Mouse (Mus musculus): ENCODE measurements around the gene Nxpe4.

Gene Nxpe4

GRCm38 (mm10) chr9:48338783-48339455 is 177.1 kb downstream of the Nxpe4 start:
- DNase-seq: no peak

DNA sequence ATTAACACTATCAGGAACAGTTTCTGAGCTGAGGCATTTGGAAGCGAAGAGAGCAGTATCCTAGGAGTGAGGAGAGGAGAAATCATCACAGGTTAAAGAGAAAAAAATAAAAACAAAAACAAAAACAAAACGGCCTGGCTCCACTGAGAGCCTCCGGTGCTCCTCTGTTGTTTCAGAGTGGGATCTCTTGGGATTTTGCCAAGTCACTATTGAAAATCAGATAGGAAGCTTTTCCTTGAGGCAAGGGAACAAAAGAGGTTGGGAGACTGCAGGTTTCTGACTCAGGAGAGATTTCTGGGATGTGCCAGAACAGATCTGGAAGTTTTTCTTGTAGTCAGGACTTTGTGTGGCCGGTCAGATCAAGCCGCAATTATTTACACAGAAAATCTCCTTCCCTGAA is 177.7 kb downstream of the Nxpe4 start:
- DNase-seq: no peak

DNA sequence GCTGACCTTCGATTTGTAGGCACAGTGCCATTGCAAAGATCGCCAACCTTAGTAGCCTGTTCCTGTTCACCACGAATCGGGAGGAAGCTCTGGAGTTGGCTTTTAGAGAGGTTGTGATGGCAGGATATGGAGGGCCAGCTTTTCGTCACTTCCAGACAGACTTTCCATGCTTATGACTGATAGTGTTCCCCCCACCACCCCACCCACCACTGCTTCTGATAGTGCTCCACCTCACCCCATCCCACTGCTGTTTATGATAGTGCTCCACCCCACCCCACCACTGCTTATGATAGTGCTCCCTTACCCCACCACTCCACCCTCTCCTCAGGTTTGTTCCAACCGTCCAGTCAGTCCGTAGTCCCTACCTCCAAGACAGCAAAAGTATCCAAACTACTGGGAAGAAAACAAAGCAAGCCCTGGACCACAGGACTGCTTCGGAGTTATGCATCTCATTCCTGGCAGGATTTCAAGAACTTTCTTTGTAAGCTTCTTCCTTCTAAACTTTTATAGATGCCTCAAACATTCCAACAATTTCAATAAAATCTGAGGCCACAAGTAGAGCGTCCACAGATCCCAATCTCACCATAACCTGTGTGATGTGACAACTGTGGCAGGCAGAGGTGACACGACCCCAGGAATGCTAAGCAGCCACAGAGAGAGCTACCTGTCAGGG is 179.0 kb downstream of the Nxpe4 start:
- DNase-seq: no peak

DNA sequence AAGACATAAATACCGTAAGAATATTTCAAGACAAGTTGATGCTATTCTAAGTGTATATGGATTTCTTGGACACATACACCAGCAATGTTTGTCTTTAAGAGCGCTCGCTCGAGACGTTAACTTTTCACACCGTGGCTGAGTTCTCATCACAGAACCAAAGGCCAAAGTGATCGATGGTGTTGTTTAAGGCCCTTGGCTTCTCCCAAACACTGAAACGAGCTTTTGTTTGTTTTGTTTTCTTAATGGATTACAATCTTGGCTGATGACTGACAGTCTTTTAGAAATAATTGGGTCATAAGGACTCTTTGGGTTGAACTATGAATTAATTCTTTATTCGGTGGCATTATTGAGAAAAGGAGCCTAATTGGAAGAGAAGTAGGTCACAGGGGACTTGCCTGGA is 183.6 kb downstream of the Nxpe4 start:
- DNase-seq: no peak

GRCm38 (mm10) chr9:48345866-48346265 is 184.0 kb downstream of the Nxpe4 start:
- no peak for DNase-seq

DNA sequence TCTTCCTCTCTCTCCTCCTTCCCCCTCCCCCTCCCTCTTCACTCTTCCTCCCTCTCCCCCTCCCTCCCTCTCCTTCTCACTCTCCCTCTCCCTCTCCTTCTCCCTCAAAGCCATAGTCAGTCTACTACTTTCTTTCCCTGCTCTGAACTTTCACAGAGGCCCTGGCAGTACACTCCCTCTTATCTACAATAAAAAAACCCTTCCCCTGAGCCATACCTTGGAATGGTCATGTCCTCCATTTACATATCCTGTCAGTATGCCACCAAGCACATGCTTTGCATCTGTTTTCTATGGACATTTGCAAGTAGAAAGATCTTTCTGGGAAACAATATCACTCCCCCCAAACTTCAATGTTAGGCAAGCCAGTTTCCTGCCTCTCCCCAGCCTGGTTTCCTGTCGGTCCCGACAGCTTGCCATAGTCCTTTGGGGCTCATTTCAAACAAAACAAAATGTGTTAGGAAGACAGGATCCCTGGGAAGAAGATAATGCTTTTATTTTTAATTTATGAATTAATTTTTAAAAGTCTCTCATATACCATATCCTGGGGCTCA is 191.4 kb downstream of the Nxpe4 start, which contains the start of gene Nxpe2:
TSS of gene Nxpe2 (minus strand) at position 307 of the 551 bp plus-strand sequence.
- DNase-seq: no peak

DNA sequence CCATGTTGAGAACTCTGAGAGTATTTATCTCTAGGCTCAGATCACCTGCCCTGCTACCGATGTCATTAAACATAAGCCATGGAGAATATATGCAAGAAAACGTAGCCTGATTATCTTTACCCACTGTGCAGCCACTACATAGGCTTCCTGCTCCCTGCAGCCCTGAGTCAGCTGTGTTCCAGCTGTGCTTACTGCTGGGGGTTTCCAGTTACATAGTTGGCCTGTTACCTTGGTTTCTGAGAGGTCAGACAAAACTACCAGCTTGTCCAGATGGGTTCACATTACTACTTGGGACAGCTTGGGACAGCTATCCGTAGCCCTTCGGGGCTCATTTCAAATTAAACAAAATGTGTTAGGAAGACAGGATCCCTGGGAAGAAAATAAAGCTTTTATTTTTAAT is 192.3 kb downstream of the Nxpe4 start:
- no peak for DNase-seq

DNA sequence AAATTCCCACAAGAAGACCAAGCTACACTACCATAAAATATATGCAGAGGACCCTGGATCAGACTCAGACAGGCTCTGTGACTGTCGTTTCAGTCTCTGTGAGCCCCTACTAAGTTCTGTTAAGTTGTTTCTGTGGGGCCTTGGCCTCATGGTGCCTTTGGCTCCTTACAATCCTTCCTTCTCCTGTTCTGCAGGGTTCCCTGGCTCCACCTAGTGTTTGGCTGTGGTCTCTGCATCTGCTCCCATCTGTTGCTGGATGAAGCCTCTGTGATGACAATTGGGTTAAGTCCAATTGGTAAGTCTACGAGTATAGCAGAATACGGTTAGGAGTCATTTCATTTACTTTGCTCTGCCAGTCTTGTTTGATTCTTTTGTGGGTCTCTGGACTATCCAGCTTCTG is 193.0 kb downstream of the Nxpe4 start:
- peak; percentile 81 for DNase-seq

DNA sequence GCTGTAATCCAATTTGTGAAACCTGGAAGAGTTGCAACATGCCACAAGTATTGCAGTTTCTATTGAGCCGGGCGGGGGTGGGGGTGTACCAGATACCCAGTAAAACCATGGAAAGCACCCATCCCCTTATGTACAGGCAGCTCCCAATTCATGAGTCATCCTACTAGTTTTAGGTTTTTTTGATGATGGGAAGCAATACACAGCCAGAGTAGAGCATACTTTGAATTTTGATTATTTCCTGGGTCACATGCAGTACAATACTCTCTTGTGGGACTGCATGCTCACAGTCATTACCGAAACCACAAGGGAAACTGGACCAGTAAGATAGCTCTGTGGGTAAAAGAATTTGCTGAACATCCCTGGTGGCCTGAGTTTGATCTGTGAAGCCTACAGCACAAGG is 195.3 kb downstream of the Nxpe4 start:
- DNase-seq: no peak

- no peak for DNase-seq
These were observed 199.0 kb downstream of the Nxpe4 start for GRCm38 (mm10) chr9:48360826-48361225.

- DNase-seq: no peak
These were observed 200.2 kb downstream of the Nxpe4 start for GRCm38 (mm10) chr9:48361815-48362631.

GRCm38 (mm10) chr9:48362743-48363142 is 200.9 kb downstream of the Nxpe4 start:
- DNase-seq: no peak

- no peak for DNase-seq
These were observed 211.5 kb downstream of the Nxpe4 start for GRCm38 (mm10) chr9:48373232-48373878.

GRCm38 (mm10) chr9:48374357-48374756 is 212.5 kb downstream of the Nxpe4 start:
- DNase-seq: no peak

DNA sequence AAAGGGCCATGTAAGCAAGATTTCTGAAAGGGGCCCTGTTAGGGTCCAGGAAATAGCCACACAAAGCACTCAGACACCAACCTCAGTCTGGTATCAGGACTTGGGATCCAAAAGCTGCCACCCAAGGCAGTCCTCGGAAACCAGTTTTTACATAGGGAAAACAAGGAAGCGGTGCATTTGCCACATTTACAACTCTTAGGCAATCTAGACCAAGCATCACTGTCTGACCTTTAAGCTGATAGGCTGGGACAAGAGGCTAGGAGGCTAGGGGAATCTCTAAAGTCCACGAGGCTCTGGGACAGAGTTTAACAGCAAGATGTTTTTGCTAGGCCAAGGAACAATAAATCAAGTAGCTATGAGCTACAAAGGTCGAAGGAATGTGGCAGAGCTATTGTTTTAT is 226.6 kb downstream of the Nxpe4 start:
- DNase-seq: no peak

DNA sequence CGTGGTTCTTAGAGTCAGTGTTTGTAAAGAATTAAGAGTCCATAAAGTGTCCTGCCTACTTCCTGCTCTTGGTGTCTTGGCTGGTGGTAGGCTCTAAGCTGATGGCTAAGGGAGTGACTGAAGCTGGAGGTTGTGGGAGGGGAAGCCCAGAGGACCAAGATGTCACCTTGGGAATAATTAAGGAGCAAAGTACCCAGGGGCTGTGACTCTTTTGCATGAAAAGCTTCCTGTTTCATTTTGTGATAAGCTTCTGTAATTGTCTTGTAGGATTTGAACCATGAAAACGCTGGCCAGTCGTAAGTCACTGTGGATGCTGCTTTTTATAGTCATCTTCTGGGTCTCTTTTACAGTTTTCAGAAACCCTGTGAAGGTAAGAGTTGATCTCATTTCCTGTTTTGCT is 228.2 kb downstream of the Nxpe4 start:
- DNase-seq: no peak

GRCm38 (mm10) chr9:48403590-48404209 is 241.9 kb downstream of the Nxpe4 start:
- no peak for DNase-seq

- no peak for DNase-seq
These were observed 242.9 kb downstream of the Nxpe4 start for GRCm38 (mm10) chr9:48404687-48405086.

- DNase-seq: no peak
These were observed 245.9 kb downstream of the Nxpe4 start for GRCm38 (mm10) chr9:48407549-48408327.

DNA sequence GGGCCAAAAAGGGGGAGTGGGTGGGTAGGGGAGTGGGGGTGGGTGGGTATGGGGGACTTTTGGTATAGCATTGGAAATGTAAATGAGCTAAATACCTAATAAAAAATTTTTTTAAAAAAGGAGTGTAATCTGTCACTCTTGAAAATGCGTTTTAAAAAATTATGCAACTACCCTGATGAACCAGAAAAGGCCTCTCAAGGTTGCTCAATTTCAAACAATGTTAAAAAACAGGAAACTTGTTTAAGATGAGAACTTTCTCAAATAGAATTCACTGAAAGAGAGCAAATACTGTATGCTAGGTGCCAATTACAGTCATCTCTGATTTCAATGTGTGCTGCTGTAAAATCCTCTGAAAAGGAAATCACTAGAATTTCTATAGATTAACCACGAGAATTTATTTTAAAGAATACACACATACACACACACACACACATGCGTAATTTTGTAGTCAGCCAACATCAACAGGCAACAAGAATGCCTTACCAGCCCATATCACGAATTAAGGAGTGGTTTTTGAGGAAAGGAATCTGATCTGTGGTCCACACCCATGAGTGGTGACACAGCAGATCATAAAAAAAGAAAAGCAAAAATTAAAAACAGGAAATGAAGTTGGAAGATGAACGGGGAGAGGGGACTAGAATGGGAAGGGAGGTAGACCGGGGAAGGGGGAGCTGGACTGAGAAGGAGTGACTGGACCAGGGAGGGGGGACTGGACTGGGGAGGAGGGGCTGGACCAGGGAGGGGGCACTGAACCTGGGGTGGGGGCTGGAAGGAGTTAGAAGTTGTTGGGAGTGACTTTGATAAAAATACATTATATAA is 248.6 kb downstream of the Nxpe4 start:
- no peak for DNase-seq

DNA sequence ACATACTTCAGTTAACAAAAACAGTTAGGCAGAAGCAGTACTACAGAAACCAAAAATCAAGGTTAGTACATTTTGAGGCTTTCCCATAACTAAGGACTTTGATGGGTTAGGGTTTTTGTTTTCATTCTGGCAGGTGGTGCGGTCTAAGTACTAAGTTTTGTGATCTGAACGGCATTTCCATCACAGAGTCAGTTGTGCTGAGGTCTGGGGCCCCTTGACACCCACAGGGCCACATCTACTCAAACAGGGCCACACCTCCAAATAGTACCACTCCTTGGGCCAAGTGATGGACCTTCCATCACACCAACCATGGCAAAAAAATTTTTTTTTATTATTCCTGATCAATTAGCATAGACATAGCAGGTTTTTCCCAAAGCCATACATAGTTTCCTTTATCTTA is 251.8 kb downstream of the Nxpe4 start:
- DNase-seq: no peak

All from cerebellum, adult 9-10 months (tissue).